Mouse (Mus musculus): Measurements from ENCODE around the gene Ggt1.

DNA sequence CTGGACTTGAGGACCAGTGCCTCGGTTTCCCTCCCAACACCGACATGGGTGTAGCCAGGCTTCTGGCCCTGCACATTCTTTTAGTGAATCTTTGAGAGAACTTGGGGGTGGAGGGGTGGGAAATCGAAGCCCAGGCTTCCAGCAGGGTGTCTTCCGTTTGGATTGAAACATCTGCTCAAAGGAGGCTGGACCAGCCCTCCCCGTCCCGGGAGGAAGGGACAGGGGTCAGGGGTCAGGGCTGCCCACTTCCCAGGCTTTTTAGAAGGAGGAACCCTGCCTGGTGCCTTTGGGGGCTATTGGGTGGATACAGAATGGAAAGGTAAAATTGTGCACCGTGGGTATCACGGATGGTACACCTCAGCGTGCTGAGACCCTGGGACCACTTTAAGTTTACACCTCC, 10.5 kb downstream of the Ggt1 start:
- TF ChIP-seq CTCF (IDR thresholded peaks at IDR 0.05; ENCODE audit: low read depth, low read length) = no peak
- TF ChIP-seq POLR2AphosphoS5 (IDR thresholded peaks at IDR 0.05; ENCODE audit: insufficient replicate concordance, low read depth, low read length) = no peak
- TF ChIP-seq GATA1 (IDR thresholded peaks at IDR 0.05; ENCODE audit: borderline replicate concordance, low read length) = no peak
- TF ChIP-seq GATA2 (IDR thresholded peaks at IDR 0.05; ENCODE audit: borderline replicate concordance, low read depth, low read length) = no peak
- no peak for TF ChIP-seq TAL1 (conservative IDR thresholded peaks at IDR 0.05; ENCODE audit: low read depth, low read length)

All from G1E (cell line).